Mouse (Mus musculus) gonadal fat pad, adult 2 months (tissue): ENCODE results near the gene Ptprm. TPM values are rescaled to one million over a fixed set of nuclear protein-coding genes. Genes with fewer than 3 reads are reported as not detected.

Experiments
- DNase-seq: peaks from one replicate; pipeline ENCODE4 v3.0.0-alpha.2; 2012; ENCODE audit warnings: low read depth
- polyA plus RNA-seq: library from polyadenylated mRNA; depleted of rRNA; stranded (reverse); fragments of >200 nt; gene quantifications from 2 replicates; pipeline ENCODE4 v1.2.3, GENCODE M21; 2012

The Ptprm gene
- polyA plus RNA-seq, 1 experiment, result 16.9 TPM

DNA sequence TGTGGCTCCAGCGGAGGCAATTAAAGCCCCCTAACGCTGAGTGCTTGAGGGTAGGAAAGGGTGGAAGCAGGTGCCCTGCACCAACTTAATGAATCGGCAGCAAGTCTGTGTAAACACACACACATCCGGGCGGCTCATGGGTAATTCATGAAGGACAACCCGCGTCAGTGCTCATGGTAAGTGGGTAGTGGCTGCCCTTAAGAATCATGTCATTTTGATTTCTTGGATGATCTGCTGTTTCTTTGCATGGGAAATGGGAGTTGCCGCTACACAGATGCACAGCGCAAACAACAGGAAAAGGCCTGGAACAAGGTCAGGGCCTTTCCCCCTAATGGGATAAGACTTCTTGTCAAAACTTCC, 633.3 kb downstream of the Ptprm start:
- no peak for DNase-seq

DNA sequence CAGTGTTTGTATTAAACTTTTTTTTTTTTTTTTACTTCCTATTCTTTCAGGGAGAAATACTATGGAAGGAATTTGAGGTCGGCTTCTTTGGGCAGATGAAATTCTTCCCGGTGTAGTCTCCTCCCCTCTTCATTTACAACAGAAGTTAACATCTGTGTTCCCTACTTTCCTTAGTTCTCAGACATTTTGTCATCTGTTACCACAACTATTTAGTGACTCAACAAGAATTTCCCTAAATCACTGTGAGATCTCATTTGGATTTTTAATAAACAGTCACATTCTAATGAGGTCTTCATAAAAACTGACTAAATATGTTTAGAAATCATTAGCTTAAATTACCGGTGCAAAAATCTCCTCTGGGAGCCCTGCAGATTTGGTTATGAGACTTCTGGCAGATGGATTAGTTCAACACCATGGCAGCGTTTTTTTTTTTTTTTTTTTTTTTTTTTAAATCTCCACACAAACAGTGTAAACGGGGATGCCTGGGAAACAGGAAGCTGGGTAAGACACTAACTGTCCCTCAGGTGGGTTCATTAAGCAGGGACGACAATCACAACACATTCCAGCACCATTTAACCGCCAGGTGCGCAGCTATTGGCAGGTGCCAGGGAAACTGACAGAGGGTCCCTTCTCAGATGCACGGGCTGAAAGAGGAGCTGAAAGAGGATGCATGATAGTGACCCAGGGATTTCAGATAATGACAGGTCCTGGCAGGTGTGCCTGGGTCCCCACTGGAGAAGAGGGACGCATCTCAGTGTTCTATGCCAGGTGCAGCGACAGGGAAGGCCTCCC, 633.9 kb downstream of the Ptprm start:
- DNase-seq, result no peak

DNA sequence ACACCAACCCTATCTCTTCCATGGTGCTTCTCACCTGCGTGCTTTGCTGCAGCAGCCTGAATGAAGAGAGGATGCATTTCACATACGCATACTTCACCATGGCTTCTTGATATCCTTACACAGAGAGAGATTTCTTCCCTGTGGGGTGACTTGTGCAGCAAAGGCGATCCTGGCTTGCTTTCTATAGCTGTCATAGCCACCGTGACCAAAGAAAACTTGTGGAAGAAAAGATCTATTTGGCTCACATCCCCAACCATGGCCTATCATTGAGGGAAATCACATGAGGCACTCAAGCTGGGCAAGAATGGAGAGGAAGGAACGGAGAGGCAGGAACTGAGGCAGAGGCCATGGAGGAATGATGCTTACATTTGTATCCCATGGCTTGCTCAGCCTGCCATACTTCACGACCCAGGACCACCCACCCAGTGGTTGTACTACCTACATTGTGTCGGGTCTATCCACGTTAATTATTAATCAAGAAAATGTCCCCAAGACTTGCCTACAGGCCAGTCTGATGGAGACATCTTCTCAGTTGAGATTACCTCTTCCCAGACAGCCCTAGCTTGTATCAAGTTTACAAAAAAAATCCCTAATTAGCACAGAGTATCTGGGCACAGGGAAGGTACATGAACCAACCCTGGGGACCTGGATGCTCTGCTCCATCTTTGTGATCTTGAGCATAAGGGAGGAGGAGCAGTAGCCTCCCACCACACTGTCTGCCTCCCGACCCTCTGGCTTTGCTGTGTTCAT, 641.6 kb downstream of the Ptprm start:
- DNase-seq, result no peak

DNA sequence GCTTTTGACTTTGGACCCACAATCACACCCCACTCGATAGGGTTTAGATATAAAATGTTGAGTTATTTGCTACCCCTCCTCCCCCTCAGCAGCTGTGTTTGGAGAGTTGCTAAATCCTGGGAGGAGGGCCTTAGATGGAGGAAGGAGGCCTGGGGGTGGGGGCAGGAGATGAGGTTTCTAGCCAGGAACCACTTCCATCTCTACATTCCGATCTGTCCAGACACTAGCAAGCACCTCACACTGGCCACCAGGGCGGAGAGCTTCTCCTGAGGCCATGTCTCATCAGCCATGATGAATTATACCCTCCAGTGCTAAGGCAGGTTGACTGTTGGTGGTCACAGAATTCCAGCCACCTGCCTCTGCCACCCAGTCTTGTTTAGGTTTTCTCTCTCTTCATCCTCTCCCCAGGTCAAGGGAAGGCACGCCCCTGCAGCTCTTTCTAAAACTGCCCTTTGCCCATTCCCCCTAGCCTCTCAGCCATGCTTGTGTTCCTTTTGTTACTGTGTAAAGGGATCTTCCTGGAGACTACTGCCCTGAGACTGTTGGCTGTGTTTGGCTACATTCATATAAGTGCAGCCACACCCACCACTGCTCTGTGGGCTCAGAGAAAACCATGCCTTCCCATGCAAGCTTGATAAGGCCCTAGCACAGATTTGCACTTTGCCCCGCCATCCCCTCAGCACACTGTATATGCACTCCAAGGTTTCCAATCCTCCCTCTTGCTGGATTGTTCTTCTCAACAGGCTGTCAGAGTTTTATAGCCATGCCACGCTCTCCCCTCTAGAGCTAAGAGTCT, 642.8 kb downstream of the Ptprm start:
- no peak for DNase-seq

DNA sequence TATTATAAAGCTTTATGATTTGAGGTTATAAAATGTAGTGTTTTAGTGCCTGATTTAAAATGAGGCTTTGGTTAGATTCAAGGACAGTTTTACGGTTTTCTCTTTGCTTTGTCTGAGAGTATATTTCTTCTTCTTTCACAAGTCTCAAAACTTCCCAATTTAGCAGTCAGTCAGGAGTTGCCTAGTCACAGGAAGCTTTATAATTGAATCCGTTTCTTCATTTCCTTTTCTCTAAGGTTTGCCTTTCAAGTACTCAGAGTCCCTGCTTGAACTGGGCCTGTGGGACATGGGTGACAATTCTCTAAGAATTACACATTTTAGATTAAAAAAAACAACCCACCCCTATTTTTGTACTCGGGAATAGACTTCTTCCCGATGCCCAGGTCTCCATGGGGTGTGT, 643.7 kb downstream of the Ptprm start:
- DNase-seq, result no peak

DNA sequence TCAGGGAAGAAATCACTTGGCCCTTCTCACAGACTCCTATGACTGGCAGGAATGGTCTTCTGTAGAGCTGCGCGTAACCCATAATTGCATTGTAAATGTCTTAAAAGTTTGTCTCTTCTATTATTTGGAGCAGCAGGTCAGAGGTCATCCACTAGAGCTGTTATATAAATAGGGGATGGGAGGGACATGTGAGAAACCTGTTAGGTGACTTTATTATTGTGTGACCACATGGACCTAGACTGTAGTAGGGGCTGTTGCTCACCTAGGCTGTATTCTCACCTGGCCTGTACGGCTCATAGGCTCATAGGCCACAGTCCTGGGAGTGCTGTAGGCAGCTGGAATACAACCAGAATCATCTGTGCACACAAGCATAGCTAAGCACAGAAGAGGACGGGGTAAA, 645.5 kb downstream of the Ptprm start:
- DNase-seq, result no peak

DNA sequence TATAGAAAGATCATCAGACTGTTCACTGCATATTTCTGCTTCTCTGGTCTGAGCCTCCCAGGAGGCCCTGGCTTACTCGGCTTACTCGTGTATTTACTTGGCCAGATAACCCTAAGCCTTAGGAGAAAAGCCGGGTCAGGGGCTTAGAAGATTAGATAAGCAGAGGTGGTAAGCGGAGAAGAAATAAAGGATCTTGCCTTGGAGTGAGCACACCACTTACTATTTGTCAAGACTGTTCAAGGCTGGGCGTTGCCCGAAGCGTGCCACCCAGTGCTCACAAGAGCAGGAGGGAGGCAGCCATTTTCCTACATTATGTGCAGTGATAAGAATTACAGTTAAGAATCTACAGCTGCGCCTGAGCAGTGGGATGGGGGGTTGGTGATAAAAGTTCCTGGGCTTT, 646.6 kb downstream of the Ptprm start:
- no peak for DNase-seq

DNA sequence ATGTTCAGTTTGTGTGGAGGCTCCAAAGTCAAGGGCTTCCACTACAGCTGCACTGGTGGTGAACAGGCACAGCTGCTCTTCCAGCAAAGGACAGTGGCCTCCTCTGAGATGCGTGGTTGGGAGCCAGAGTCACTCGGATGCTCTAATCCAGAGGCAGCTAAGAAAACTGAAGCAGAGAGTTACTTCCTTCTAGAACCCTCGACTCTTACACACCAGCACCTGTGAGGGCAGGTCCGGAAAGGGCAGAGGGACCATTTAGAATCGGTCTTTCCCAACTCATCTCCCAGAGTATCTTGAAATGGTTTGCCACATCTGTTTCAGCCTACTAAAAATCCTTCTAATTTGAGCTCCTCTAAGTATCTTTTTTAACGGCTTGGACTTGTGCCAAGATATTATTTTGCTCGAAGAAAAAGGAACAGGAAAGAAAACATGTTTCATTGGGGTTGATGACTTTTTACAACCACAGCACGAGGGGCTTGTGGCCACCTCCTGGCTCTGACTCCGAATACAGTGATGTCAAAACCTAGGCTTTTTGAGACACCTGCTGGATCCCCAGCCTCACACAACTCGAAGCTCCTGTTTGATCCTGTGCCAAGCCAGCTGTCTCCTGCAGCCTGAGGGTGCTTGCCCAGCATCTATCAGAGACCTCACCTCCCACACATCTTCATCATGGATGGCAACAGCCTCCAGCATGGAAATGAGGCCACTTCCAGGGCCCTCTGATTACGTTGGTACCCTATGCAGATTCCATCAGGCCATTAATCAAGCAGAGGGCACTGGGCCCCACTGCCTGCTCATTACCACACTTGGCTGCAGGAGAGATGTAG, 652.7 kb downstream of the Ptprm start:
- DNase-seq, result no peak

DNA sequence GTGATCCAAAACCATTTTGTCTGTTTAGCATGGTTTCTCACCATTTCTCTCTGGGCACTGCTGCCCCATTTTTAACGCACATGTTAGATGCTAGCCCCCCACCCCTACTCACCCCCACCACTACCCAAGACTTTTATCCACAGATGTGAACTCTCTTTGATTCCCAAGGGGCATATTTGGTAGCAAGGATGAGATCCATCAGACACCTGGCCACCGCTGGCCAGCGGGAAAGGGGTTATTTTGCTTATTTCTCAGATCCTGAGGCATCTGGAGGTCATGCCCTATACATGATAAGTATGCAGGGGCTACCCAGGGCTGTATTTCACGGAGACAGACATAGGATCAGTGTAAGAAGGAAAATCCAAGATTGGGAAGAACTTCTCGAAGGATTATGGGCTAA, 654.4 kb downstream of the Ptprm start:
- no peak for DNase-seq

DNA sequence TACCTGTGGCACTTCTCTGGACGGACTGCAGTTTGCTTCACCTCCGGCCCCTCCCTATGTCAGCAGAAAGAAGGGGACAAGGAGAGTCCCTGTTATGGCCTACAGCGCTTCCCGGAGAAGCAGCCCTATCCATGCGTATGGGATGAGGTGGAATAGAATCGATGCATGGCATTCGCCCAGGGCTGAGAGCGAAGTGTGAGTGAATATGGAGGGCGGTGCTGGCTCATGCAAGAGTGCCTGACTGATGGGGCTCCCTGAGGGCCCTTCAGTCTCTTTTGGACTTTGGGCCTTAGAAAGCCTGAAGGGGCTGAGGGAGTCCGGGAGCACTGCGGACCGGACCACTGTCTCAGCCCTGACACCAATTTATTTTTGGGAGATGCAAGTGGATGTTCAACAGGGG, 656.6 kb downstream of the Ptprm start:
- no peak for DNase-seq

DNA sequence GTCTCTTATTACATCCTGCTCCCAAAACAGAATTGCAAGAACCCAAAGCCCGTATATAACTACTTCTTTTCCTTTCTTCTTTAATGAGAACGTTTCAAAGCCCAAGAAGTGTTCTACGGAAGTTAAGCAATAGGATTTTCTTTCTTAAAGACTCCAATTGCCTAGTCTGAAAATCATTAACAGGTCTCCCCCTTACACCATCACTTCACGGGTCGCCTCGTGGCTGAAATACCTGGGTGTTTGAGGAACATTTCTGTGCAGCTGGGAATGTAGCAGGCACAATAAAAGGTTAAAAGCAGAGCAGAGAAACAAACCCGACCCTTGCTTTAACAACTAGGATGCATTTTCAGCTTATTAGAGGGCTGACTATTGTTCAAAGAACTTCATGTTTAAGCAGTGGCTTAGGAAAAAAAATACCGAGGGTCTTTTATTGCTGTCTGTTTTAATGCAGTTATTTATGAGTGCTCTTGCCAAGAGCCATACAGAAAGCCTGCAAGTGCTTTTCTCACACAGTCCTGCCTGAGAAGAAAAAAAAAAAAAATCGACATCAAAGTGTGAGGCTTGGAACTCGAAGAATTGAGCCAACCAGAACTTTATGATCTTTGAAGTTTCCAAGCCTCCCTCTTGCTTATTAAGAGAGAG, 657.6 kb downstream of the Ptprm start:
- no peak for DNase-seq

DNA sequence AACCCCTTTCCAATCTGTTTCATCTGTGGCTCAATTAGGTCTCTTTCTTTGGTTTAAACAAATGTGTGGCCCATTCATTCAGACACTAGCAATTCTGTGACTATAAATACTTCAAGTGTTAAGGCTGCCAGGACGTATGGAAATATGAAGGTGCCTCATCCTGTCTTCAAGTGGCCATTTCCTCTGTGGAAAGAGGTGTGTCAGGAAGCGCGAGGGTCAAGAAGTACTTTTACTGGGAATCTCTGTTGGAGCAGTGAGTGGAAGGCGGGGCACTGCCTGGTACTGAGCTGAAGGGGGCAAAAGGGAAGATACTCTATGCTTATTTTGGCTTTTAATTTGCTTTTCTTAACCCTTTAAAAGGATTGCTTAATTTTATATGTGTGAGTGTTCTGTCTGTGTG, 659.9 kb downstream of the Ptprm start:
- DNase-seq, result no peak

DNA sequence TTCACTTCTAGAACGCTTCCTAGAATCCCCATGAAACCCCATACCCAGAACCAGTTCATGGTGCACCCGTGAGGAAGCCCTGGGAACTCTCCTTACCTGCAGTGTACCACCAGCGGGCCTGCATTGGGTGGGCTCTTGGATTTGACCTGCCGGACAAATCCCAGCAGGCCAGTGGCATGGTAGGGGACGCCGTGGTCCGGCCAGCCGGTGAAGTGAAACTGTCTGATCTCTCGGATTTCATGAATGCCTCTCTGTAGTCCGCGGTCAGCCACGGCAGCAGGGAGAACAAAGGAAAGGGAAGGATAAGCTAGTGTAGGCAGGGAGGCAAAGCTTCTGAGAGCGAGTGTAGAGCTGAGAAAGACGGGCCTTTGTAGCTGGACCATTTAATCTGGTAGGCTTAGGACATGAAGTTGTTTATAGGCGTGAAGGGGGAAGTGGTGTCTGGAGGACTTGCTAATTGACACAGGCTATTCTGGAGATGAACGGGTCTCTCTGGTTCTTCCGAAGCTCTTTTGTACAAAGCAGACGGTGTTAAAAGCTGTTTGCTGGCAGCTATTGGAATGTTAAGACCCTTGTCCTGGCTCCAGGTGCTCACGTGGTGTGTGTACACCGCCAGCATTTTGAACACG, 660.5 kb downstream of the Ptprm start:
- no peak for DNase-seq

DNA sequence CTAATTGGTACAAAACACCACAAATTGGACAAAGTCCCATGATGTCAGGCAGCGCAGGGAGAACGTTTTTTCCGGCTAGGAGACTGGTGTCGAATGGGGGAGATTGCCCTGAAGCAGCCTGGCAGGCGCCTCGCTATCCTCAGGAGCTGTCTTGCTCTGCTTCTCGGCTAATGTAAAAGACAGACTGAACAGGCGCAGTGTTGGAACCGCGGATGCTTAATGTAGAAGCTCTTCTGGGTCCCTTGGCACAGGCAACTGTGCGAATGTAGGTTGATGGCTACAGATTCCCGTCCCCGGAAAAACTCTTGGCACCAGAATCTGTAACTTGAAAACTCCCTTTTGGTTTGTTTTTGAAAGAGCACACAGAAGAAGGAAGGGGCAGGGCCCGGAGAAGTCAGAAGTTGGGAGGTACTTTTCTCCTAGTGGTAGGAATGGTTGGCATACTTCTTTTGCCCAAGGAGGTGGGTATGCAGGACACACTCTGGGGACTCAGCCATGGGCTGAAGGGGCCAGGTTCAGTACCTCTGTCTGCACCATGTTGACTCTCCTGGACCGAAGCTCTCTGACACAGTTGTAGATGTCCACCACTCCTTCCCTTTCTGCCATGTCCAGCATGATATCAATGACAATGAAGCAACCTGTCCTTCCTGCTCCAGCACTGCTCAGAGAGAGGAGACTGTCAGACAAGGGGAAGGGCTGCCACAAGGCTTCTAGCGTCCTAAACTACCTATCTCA, 661.1 kb downstream of the Ptprm start:
- no peak for DNase-seq

DNA sequence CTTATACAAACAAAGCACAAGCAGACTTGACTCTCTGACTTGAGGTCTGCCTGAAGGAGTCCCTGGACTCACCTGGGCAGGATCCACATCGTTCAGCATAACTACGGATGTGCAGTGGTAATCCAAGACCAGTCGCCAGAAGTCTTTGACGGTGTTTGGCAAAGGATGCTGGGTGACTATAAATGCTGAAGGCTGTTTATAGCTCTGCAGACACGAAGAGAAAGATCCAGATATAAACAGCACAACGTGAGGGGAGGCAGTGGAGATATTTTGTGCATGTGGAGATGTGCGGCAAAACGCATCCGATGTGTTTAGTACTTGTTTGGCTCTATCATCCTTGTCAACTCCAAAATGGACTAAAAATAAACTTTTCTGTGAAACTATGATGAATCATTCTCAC, 666.1 kb downstream of the Ptprm start:
- DNase-seq, result no peak

DNA sequence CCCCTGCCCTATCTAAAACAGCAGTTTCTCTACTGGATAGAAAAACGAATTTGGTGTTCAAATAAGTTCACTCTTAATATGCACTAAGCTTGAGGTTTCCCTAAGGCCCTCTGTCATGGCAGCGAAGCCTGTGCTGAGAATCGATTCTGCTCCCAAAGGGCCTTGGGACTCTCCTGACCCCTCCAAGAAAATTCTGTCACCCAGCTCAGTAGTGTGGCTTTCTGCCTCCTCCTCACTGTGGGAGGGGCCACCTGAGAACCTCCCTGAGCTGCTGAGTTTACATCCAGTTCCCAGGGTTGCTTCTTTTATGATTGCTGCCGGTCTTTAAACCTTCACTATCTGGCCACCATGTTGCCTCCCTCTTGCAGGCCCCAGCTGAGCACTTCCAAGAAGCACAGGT, 666.7 kb downstream of the Ptprm start:
- DNase-seq, result no peak

DNA sequence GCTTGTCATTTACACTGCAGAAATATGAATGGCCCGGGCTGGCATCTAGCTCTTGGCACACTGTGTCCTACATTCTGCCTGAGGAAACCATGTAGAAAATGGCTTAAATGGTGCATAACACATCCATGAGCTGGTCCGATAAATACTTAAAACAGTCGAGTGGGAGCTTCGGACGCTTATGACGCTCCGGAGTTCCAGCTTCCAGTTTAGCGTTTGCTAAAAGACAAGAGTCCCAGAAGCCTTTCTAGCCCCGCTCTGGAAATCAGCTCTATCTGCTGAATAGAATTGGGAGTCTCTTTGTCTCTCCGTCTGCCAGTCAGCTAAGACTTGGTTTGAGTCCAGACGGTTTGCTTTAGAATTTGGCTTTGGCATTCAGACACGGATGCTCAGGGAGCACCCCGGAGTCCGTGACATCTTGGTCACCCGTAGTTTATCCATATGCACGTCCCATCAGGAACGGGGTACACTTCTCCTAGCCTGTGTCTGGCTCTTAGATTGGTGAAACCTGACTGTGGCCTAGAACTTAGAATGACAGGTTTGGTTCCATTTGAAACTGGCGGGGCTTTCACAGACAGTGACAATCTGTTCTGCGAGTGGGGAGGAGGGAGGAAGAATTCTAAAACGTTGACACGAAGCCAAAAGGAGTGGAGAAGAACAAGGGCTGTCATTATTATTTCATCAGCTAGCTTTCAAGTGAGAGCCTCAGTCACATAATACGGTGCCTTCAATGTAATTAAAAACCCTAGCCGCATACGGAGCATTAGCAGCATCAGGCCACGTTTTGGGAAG, 667.4 kb downstream of the Ptprm start:
- no peak for DNase-seq

DNA sequence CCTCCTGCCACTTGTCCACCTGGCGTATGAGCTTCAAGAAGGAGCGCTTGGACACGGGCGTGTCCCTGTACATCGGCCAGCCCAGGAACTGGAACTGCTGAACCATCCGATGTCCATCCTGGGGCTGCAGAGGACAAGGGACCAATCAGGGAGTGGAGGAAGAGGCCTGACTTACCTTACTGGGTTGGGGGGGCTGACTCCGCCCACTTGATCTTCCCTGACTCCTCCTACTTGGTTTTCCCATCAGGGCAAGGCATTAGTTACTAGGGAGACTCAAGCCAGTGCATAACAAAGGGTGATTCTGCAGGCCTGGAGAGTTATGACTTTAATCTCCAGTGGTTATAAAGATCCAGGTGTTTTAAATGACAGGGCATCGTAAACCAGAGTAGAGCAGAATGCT, 670.8 kb downstream of the Ptprm start:
- DNase-seq, result no peak

DNA sequence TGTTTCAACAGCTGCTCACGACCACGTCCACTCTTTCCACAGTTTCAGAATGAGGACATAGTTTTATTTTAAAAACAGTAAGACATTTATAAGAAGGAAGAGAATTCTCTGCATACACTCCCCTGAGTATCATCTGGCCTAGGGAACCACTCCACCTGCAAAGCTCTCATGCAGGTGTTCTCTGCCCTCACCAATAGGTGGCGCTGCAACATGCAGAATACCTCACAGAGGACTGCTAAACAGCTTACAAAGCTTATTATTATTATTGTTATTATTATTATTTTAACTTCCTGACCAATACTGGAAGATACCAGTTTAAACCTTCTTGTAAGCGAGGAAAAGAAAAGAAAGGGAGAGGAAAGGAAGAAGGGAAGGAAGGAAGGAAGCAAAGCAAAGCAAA, 673.6 kb downstream of the Ptprm start:
- DNase-seq, result no peak
